Mouse (Mus musculus): ENCODE results near the gene Ccl9. TPM values are rescaled to one million over a fixed set of nuclear protein-coding genes. Genes with fewer than 3 reads are reported as not detected.
"Not testable (repeated sequence)": the region's sequence is repeated elsewhere in the genome, so short reads cannot be mapped to it uniquely, and the experiment has no call there.

The Ccl9 gene
- polyA plus RNA-seq, 1 experiment = 1.7 TPM

- H3K36me3 ChIP-seq (ENCODE audit: control insufficient read depth, insufficient read depth, low read length) = no peaks in the 10 kb centered on the region
- no peak overlapping the region for H3K27ac ChIP-seq (ENCODE audit: insufficient read depth, low read depth, low read length)
- no peaks in the 10 kb centered on the region for H3K27me3 ChIP-seq (replicated peaks; ENCODE audit: control insufficient read depth, insufficient read depth, low read length)
- no peak overlapping the region for H3K4me3 ChIP-seq (ENCODE audit: insufficient read depth, low read depth, low read length)
- WGBS = 41% methylated on average over 10 of the region's 10 CpGs
- DNase-seq = no peak
- TF ChIP-seq POLR2A (IDR thresholded peaks at IDR 0.05; ENCODE audit: low read depth, low read length) = no peak
- no peaks in the 10 kb centered on the region for H3K4me1 ChIP-seq (ENCODE audit: control insufficient read depth, insufficient read depth, low read length)
Measured at GRCm38 (mm10) chr11:83557074-83557473, 21.4 kb downstream of the Ccl9 start.

GRCm38 (mm10) chr11:83556085-83556781 lies 22.2 kb downstream of the Ccl9 start:
- TF ChIP-seq CTCF (conservative IDR thresholded peaks at IDR 0.05; ENCODE audit: insufficient read depth, insufficient read length, low read depth, low read length) (peak; percentile 32; the same call in 1 of the 2 replicates), POLR2A (IDR thresholded peaks at IDR 0.05; ENCODE audit: low read depth, low read length) (no peak)
- 30% methylated on average over 8 of the region's 8 CpGs for WGBS
- no peaks in the 10 kb centered on the region for H3K27me3 ChIP-seq (replicated peaks; ENCODE audit: control insufficient read depth, insufficient read depth, low read length)
- no peaks in the 10 kb centered on the region for H3K36me3 ChIP-seq (ENCODE audit: control insufficient read depth, insufficient read depth, low read length)
- no peak overlapping the region for H3K27ac ChIP-seq (ENCODE audit: insufficient read depth, low read depth, low read length)
- peak; percentile 68 for DNase-seq
- no peak overlapping the region for H3K4me3 ChIP-seq (ENCODE audit: insufficient read depth, low read depth, low read length)
- no peaks in the 10 kb centered on the region for H3K4me1 ChIP-seq (ENCODE audit: control insufficient read depth, insufficient read depth, low read length)

- 74% methylated on average over 5 of the region's 5 CpGs for WGBS
- TF ChIP-seq CTCF (conservative IDR thresholded peaks at IDR 0.05; ENCODE audit: insufficient read depth, insufficient read length, low read depth, low read length) (no peak), POLR2A (IDR thresholded peaks at IDR 0.05; ENCODE audit: low read depth, low read length) (no peak)
- no peak overlapping the region for H3K27ac ChIP-seq (ENCODE audit: insufficient read depth, low read depth, low read length)
- no peaks in the 10 kb centered on the region for H3K4me1 ChIP-seq (ENCODE audit: control insufficient read depth, insufficient read depth, low read length)
- no peaks in the 10 kb centered on the region for H3K27me3 ChIP-seq (replicated peaks; ENCODE audit: control insufficient read depth, insufficient read depth, low read length)
- no peak for DNase-seq
- no peaks in the 10 kb centered on the region for H3K36me3 ChIP-seq (ENCODE audit: control insufficient read depth, insufficient read depth, low read length)
- no peak overlapping the region for H3K4me3 ChIP-seq (ENCODE audit: insufficient read depth, low read depth, low read length)
Measured at GRCm38 (mm10) chr11:83551668-83552067, 26.8 kb downstream of the Ccl9 start.

- not testable (repeated sequence) for DNase-seq; H3K36me3 ChIP-seq (ENCODE audit: control insufficient read depth, insufficient read depth, low read length); H3K4me1 ChIP-seq (ENCODE audit: control insufficient read depth, insufficient read depth, low read length); H3K27ac ChIP-seq (ENCODE audit: insufficient read depth, low read depth, low read length); H3K4me3 ChIP-seq (ENCODE audit: insufficient read depth, low read depth, low read length); H3K27me3 ChIP-seq (replicated peaks; ENCODE audit: control insufficient read depth, insufficient read depth, low read length)
- 84% methylated on average over 7 of the region's 7 CpGs for WGBS
Measured at GRCm38 (mm10) chr11:83551037-83551436, 27.4 kb downstream of the Ccl9 start.

GRCm38 (mm10) chr11:83550186-83550632 lies 28.2 kb downstream of the Ccl9 start:
- WGBS = 89% methylated on average over 5 of the region's 5 CpGs
- H3K4me1 ChIP-seq (ENCODE audit: control insufficient read depth, insufficient read depth, low read length) = no peaks in the 10 kb centered on the region
- no peak overlapping the region for H3K4me3 ChIP-seq (ENCODE audit: insufficient read depth, low read depth, low read length)
- H3K36me3 ChIP-seq (ENCODE audit: control insufficient read depth, insufficient read depth, low read length) = no peaks in the 10 kb centered on the region
- no peak for DNase-seq
- no peak for TF ChIP-seq CTCF (conservative IDR thresholded peaks at IDR 0.05; ENCODE audit: insufficient read depth, insufficient read length, low read depth, low read length)
- TF ChIP-seq POLR2A (IDR thresholded peaks at IDR 0.05; ENCODE audit: low read depth, low read length) = no peak
- no peak overlapping the region for H3K27ac ChIP-seq (ENCODE audit: insufficient read depth, low read depth, low read length)
- no peaks in the 10 kb centered on the region for H3K27me3 ChIP-seq (replicated peaks; ENCODE audit: control insufficient read depth, insufficient read depth, low read length)

GRCm38 (mm10) chr11:83544214-83544613 lies 34.2 kb downstream of the Ccl9 start:
- DNase-seq = no peak
- no peak for TF ChIP-seq POLR2A (IDR thresholded peaks at IDR 0.05; ENCODE audit: low read depth, low read length)
- no peak for TF ChIP-seq CTCF (conservative IDR thresholded peaks at IDR 0.05; ENCODE audit: insufficient read depth, insufficient read length, low read depth, low read length)
- no peaks in the 10 kb centered on the region for H3K36me3 ChIP-seq (ENCODE audit: control insufficient read depth, insufficient read depth, low read length)
- 78% methylated on average over 3 of the region's 3 CpGs for WGBS
- no peaks in the 10 kb centered on the region for H3K27me3 ChIP-seq (replicated peaks; ENCODE audit: control insufficient read depth, insufficient read depth, low read length)
- no peak overlapping the region for H3K27ac ChIP-seq (ENCODE audit: insufficient read depth, low read depth, low read length)
- H3K4me3 ChIP-seq (ENCODE audit: insufficient read depth, low read depth, low read length) = no peak overlapping the region
- H3K4me1 ChIP-seq (ENCODE audit: control insufficient read depth, insufficient read depth, low read length) = no peaks in the 10 kb centered on the region

GRCm38 (mm10) chr11:83541415-83541814 lies 37.0 kb downstream of the Ccl9 start:
- 94% methylated on average over 3 of the region's 3 CpGs for WGBS
- Histone ChIP-seq H3K4me1 (ENCODE audit: control insufficient read depth, insufficient read depth, low read length) (no peaks in the 10 kb centered on the region; the same call in 1 of the 2 replicates), H3K27ac (ENCODE audit: insufficient read depth, low read depth, low read length) (no peak overlapping the region), H3K4me3 (ENCODE audit: insufficient read depth, low read depth, low read length) (no peak overlapping the region), H3K27me3 (replicated peaks; ENCODE audit: control insufficient read depth, insufficient read depth, low read length) (no peaks in the 10 kb centered on the region), H3K36me3 (ENCODE audit: control insufficient read depth, insufficient read depth, low read length) (no peaks in the 10 kb centered on the region)
- no peak for TF ChIP-seq CTCF (conservative IDR thresholded peaks at IDR 0.05; ENCODE audit: insufficient read depth, insufficient read length, low read depth, low read length)
- no peak for TF ChIP-seq POLR2A (IDR thresholded peaks at IDR 0.05; ENCODE audit: low read depth, low read length)
- no peak for DNase-seq
